Mouse (Mus musculus) adrenal gland, postnatal 36 days (tissue): ENCODE data around the gene Itm2b. TPM values are rescaled to one million over a fixed set of nuclear protein-coding genes. Genes with fewer than 3 reads are reported as not detected.

ENCODE experiments used
- DNase-seq, 2 experiments: peaks; one replicate each; pipeline ENCODE4 v3.0.0; 2021; ENCODE audit warnings: mixed read lengths in 1 of 2
- total RNA-seq, 2 experiments: library from RNA; stranded (reverse); gene quantifications; 2 replicates each; pipeline ENCODE4 v1.2.3; 2021

The Itm2b gene
- total RNA-seq, 2 experiments from 2014 or later: 995 to 1,086 TPM

- DNase-seq: no peak
Measured at GRCm38 (mm10) chr14:73395750-73396149, 10.7 kb upstream of the Itm2b start.

GRCm38 (mm10) chr14:73394263-73395006 is 9.3 kb upstream of the Itm2b start:
- no peak for DNase-seq

DNA sequence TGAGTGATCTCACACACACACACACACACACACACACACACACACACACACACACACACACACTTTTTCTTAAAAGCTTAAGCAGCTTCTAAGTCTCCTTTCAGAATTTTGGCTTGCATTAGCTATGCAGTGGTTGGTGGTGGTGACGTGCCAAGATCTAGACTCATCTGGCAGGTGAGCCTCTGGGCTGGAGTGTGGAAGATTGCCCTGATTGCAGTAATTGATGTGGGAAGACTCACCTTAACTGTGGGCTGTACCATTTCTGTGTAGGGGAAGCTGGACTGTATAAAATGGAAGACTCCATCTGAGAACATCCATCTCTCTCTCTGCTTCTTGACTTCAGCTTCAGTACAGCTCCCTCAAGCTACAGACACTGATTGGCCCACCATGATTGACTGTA is 6.4 kb upstream of the Itm2b start:
- DNase-seq: no peak

DNA sequence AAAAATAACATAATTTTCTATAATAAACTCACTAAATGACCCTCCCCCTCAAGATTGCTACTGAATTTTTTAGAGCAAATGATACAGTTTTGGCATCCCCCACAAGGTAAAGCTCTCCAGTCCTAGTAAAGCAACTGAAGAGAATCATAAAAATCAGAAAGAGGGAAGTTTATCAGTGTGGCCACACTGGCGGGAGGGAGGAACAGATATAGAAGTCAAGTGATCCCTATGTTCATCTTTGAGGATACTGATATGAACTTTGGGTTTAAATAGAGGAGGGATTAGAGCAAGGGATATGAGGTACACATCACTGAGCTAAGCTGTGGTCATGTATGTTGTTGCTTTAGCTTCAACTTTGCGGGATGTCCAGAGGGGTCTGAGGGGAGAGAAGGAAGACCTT is 5.1 kb upstream of the Itm2b start:
- no peak for DNase-seq

GRCm38 (mm10) chr14:73389059-73389458 is 4.0 kb upstream of the Itm2b start:
- DNase-seq: no peak

DNA sequence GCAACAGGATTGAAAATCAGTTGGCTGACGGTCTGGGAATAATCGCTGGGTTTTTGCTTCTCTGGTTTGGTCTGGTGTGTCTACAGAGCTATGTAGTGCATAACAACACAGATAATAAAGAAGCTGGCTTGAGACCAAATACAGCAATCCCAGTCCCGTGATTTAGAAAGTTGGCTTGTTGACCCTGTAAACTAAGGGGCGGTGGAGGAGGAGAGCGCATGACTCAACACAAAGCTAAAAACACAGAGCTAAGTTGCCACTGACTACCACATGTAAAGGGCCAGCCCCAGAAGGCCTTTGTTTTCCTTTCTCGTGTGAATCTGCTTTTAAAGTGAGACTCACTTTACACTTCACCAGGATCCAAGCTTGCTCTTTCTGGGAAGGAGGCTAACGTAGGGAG is 3.5 kb upstream of the Itm2b start:
- DNase-seq: peak; percentile 49 to 55

DNA sequence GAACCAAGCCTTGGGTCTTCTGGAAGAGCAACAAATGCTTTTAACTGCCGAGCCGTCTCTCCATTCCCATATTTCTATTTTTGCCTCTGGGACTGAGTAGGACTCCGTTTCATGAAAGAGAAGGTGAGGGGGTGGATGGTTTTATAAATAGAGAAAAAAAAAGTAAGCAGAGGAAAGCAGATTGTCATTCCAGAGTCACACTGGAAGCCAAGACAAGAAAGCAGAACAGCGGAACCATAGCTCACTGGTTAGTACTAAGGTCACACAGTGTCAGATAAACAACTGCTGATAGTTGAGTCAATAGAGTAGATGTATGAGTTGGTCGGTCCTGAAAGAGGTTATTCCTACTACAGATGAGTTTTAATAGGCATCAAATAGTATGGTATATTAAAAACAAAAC is 1.4 kb upstream of the Itm2b start:
- no peak for DNase-seq

GRCm38 (mm10) chr14:73385720-73386374 is 758 bp upstream of the Itm2b start:
- DNase-seq: no peak

DNA sequence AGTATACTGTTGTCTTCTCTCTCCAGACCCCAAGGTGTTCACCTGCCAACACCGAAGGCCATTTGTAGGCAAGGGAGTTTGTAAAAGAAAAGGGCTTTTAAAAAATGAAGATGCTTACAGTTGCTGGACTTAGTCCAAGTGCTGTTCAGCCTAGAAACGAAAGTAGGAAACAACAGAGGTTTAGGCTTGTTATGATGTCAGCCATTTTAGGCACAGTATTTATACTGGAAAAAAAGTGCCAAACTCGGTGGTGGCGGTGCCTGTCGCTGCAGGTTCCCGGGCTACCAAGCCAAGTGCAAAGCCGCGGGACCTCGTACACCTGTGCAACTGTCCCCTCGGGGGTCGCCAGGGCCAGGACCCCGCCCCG is 560 bp downstream of the Itm2b start:
- DNase-seq: no peak

DNA sequence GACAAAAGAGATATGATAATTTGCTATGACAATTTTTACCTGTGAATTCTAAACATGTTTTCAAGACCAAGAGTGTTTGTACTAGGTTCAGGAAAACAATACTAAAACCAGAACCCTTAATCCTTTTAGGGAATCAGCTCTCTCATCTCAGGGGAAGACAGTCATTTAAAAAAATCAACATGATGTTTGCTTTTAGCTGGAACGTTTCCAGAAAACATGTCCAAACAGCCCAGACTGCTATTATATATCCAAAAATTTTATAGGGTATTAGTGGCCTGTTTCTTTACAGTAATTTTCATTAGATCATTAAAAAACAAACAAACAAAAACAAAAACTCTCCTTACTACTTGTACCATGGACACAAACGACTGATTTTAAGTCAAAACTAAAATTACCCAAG is 1.3 kb downstream of the Itm2b start:
- DNase-seq: no peak

- DNase-seq: peak; percentile 77 to 79
Measured at GRCm38 (mm10) chr14:73382699-73383098, 2.4 kb downstream of the Itm2b start.

DNA sequence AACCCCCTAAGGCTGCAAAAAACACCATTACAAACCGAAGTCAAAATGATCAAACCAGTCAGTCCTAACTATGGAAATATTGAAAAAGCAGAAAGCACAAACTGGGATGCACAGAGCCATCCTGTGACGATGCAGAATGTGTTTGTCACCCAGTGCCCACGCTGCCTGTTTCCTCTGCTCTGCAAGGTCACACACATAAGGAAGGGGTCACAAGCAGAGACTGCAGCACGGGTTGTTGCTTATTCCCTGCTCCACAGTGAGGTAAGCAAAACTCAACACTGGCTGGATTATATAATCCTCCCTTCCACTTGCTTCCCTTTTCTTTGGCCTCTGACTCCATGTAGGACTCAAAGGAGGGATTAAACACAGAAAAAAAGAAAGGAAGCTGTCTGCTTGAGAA is 3.5 kb downstream of the Itm2b start:
- DNase-seq: no peak

- no peak for DNase-seq
Measured at GRCm38 (mm10) chr14:73377804-73378203, 7.3 kb downstream of the Itm2b start.

GRCm38 (mm10) chr14:73376920-73377319 is 8.2 kb downstream of the Itm2b start:
- no peak for DNase-seq

DNA sequence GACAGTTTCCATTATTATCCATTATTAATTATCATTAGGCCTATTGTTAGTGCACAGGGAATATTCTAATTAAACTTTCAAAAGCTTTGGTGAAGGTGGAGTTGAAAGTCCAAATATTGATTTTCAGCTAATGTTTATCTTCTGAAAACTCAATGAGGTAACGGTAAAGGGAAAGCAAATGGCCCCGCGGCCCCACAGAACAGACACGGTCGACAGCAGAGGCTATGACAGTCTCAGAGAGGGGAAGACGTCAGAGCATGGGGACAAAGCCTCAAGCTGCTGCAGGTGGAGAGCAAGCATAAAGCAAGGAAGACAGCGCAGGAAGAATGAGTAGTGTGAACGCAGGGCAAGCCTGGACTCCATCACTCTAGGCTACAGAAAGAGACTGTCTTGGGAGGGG is 9.2 kb downstream of the Itm2b start:
- no peak for DNase-seq

GRCm38 (mm10) chr14:73375445-73375844 is 9.6 kb downstream of the Itm2b start:
- DNase-seq: no peak

DNA sequence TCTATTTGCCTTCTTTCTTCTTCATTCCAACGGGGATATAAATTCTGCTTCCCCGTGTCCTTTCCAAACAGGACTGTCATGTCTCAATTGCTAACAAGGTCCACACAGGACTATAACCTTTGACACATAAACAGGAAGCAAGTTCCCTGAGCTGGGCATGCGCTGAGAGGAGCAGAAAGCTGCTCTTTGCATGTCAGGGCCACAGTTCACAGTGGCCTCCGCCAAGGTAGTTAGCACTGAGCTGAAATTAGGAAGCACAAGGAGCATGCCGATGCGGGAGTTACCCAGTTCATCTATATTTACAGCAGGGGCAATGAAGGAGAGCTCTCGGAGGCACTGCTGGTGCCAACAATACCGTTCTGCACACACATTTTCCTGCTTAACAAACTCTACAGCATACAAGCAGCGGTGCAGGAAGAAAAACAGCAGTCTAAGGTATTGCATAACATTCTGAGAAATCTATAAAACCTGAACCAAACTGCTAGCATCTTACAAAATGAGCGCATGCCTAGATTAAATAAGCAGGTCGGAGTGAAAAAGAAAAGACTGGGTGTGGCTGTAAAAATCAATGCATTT is 10.7 kb downstream of the Itm2b start:
- DNase-seq: peak; percentile 69 to 74

GRCm38 (mm10) chr14:73373606-73374005 is 11.5 kb downstream of the Itm2b start:
- DNase-seq: peak in 1 of 2 experiments; percentile 14

- DNase-seq: peak in 1 of 2 experiments; percentile 20
Measured at GRCm38 (mm10) chr14:73372990-73373389, 12.1 kb downstream of the Itm2b start.

DNA sequence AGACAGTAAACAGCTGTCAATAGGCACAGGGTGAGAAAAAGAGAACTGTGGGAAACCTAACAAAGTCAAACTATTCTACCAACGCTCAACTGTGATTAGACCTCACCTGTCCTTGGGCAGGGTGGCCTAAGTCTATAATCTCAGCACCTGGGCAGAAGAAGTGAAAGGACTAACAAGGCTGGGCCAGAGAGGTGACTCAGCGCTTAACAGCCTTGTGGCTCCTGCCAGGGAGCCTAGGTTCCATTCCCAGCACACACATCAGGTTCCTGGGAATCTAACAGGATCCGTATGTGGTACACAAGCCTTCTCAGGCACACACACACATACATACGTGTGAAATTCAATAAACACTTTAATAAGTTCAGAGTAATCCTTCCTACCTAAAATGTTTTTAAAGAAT is 13.5 kb downstream of the Itm2b start:
- no peak for DNase-seq

- DNase-seq: no peak
Measured at GRCm38 (mm10) chr14:73370695-73371372, 14.3 kb downstream of the Itm2b start.

- DNase-seq: no peak
Measured at GRCm38 (mm10) chr14:73370078-73370670, 14.9 kb downstream of the Itm2b start.

DNA sequence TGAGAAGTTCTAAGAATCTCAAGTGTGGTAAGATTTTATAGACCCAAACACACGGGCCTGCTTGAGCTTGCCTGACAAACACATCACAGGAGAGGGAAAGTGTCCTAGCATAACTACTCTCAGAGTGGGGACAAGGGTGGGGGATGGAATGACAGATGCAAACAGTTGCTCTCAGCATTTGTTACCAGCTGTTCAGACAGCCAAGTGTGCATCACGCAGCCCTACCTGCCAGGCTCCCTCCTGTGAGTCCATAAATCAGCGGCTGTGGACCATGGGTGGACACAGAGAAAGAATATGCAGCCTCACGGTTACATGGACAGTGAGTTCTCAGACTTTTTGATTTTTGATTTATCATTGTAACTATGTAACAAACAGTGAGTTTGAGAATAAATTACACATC is 15.5 kb downstream of the Itm2b start:
- no peak for DNase-seq
